Mouse (Mus musculus): ENCODE measurements at regions not wholly inside any gene's neighbourhood (a gene's known extent, or its start where the extent isn't known, plus 50 kb on each side); places are given as distances from the start of the nearest gene placed in this dataset.

DNA sequence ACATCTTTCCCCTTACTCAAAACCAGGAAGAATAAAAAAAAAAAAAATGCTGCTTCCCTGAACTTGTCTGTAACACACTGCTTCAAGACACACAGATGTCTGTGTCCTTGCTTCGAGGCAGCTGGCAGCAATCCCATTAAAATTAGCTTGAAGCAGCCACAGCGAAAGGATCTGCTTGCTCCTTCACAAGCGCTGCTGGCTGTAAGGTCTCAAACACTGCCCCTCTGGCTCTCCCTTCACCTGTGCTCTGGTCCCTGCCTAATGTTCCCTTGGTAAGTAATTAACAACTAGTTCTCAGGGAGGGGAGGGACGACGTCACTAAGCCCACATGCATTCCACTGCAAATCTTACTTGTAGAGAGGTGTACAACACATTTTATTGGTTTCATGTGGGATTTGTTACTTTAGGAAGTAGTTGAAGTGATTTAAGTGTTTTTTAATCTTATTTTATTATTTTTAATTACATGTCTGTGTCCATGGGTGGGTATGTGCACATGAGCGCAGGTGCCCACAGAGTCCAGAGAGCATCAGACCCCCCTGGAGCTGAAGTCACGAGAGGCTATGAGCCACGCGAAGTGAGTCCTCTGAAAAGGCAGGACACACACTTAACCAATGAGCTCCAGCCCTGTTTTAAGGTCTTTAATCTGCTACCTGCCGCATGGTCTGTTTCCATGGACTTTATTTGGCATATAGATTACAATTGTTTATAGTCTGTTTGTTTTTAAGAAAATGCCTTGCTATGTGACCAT lies 61.1 kb upstream of the Cers6 start:
- H3K9me3 ChIP-seq (ENCODE audit: control insufficient read depth, low read length), result no peaks in the 10 kb centered on the region
- H3K27ac ChIP-seq (ENCODE audit: low read depth, low read length), result no peak overlapping the region
- H3K4me1 ChIP-seq (ENCODE audit: control insufficient read depth, insufficient read depth, low read depth, low read length), result no peaks in the 10 kb centered on the region; the same call in 1 of the 2 replicates
- no peak overlapping the region for H3K4me2 ChIP-seq (ENCODE audit: low read length)
- H3K27me3 ChIP-seq (replicated peaks; ENCODE audit: control insufficient read depth, insufficient read depth, low read length), result no peaks in the 10 kb centered on the region
- 61% methylated on average over 10 of the region's 10 CpGs for WGBS
- H3K9ac ChIP-seq (ENCODE audit: low read depth, low read length), result no peak overlapping the region
- H3K4me3 ChIP-seq (ENCODE audit: low read length), result no peak overlapping the region
- no peaks in the 10 kb centered on the region for H3K36me3 ChIP-seq (ENCODE audit: control insufficient read depth, insufficient read depth, low read length)
- ATAC-seq, result peak; percentile 42; the same call in 1 of the 2 replicates

DNA sequence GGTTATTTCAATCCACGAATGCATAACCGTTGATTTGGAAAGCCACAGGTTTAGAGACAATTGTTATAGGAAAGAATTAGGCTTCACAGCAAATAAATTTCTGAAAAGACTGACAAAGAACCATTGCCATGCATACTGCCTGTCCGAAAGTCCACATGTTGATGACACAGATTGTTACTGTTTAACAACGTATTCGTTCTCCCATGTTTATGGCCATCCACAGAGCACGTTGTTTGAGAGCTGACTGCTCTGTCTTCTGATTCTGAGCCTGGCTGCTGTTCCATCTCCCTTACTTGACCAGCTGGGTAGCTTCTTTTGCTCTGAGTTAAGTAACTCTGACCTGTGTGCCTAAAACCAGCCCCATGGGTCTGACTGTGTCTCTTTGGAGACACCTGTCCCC lies 57.1 kb upstream of the Cers6 start:
- Histone ChIP-seq H3K27ac (ENCODE audit: low read depth, low read length) (no peak overlapping the region), H3K9ac (ENCODE audit: low read depth, low read length) (no peak overlapping the region), H3K9me3 (ENCODE audit: control insufficient read depth, low read length) (no peaks in the 10 kb centered on the region), H3K4me3 (ENCODE audit: low read length) (no peak overlapping the region), H3K4me1 (ENCODE audit: control insufficient read depth, insufficient read depth, low read depth, low read length) (peaks cover 11% of the 10 kb centered on the region), H3K36me3 (ENCODE audit: control insufficient read depth, insufficient read depth, low read length) (no peaks in the 10 kb centered on the region), H3K27me3 (replicated peaks; ENCODE audit: control insufficient read depth, insufficient read depth, low read length) (no peaks in the 10 kb centered on the region), H3K4me2 (ENCODE audit: low read length) (no peak overlapping the region)
- no peak for ATAC-seq
- WGBS, result 85% methylated on average over 6 of the region's 6 CpGs

DNA sequence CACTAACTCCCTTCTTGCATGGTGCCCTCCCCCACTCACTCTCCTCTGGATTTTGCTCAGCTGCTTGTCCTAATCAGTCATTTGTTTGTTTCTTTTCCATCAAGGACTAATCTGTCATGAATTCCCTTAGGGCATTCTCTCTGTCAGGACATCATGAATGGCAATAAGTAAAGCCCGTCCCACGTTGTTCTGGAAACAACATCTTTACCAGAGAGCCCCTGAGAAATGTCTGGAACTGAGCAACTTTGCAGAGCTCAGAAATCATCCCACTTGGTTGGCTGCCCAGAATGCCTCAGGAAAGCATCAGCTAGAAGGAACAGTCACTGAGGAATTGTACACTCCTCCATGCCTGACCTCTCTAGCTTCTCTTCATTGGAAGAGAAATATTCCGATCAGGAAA lies 55.4 kb upstream of the Cers6 start:
- Histone ChIP-seq H3K4me3 (ENCODE audit: low read length) (no peak overlapping the region), H3K9me3 (ENCODE audit: control insufficient read depth, low read length) (no peaks in the 10 kb centered on the region), H3K9ac (ENCODE audit: low read depth, low read length) (no peak overlapping the region), H3K4me2 (ENCODE audit: low read length) (peak overlapping the region; percentile 28; the same call in 1 of the 2 replicates), H3K27me3 (replicated peaks; ENCODE audit: control insufficient read depth, insufficient read depth, low read length) (no peaks in the 10 kb centered on the region), H3K36me3 (ENCODE audit: control insufficient read depth, insufficient read depth, low read length) (no peaks in the 10 kb centered on the region), H3K27ac (ENCODE audit: low read depth, low read length) (no peak overlapping the region; the same call in 1 of the 2 replicates), H3K4me1 (ENCODE audit: control insufficient read depth, insufficient read depth, low read depth, low read length) (peaks cover 11% of the 10 kb centered on the region)
- 22% methylated on average over 3 of the region's 3 CpGs for WGBS
- ATAC-seq, result peak; percentile 60; the same call in 1 of the 2 replicates

DNA sequence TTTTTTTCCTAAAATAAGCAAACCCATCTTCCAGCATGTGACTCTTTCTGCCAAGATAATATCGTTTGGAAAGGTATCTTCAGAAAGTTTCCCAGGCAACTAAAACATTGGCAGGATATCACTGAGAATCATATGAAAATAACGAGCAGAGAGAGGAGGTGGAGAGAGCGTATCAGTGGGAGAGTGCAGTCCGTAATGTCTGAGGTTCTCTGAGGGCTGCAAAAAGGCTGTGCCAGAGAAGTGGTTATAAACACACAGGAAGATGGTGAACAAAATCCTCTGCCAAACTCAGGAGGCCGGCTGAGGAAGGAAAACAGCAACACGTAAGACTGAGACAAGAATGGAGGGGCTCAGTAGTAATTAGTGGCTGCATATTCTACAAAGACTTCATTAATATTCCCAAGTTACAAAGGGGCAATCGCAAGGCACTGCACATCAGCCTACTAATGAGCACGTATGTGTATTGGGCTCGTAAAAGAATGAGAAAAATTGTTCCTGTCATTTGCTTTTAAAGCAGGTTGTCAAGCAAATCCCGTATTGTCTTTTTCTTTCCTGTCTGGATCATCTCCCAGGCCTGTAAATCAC lies 54.8 kb upstream of the Cers6 start:
- Histone ChIP-seq H3K4me2 (ENCODE audit: low read length) (peak overlapping the region; percentile 28), H3K9ac (ENCODE audit: low read depth, low read length) (no peak overlapping the region), H3K4me3 (ENCODE audit: low read length) (no peak overlapping the region), H3K4me1 (ENCODE audit: control insufficient read depth, insufficient read depth, low read depth, low read length) (peaks cover 11% of the 10 kb centered on the region), H3K9me3 (ENCODE audit: control insufficient read depth, low read length) (no peaks in the 10 kb centered on the region), H3K27me3 (replicated peaks; ENCODE audit: control insufficient read depth, insufficient read depth, low read length) (no peaks in the 10 kb centered on the region), H3K27ac (ENCODE audit: low read depth, low read length) (no peak overlapping the region), H3K36me3 (ENCODE audit: control insufficient read depth, insufficient read depth, low read length) (no peaks in the 10 kb centered on the region)
- WGBS, result 17% methylated on average over 10 of the region's 10 CpGs
- no peak for ATAC-seq

Measured in hindbrain, embryonic 16.5 days (tissue).